ENCODE assay signal across 18 mouse cellular contexts in genomic region chr16:34089528-34090095, GRCm38 (mm10).
DNase-seq lines count a peak whose midpoint lies in the region; ATAC-seq and TF ChIP-seq lines count a peak whose summit lies in the region.
"Had no signal": no experiment of that assay in that cellular context is flagged by ENCODE, and none has a peak within 500 bp of the region (broad histone marks: within the 10 kb centered on the region; RNA-seq: fewer than 3 reads in every experiment).

No protein-coding gene starts in this region.

- no peak overlapping the region for H3K4me2 ChIP-seq in midbrain, embryonic 14.5 days (ENCODE audit: low read length)
- H3K4me2 ChIP-seq in midbrain, embryonic 16.5 days (ENCODE audit: low read length) = no peak overlapping the region
- H3K4me2 ChIP-seq in hindbrain, embryonic 12.5 days (replicated peaks) = no peak overlapping the region
- no peak overlapping the region for H3K4me2 ChIP-seq in neural tube, embryonic 14.5 days (ENCODE audit: low read depth, low read length)
- no peak overlapping the region for H3K4me2 ChIP-seq in intestine, embryonic 16.5 days (ENCODE audit: low read depth, low read length)
- H3K4me2 ChIP-seq: embryonic facial prominence, embryonic 12.5 days; forebrain, embryonic 15.5 days had no signal

- intact Hi-C loops in gastrocnemius, adult 2 months (cut with DNase I) = no loop called here

- no peak for TF ChIP-seq CTCF in gastrocnemius, adult 2 months (IDR thresholded peaks at IDR 0.05)

- H3K9ac ChIP-seq in midbrain, embryonic 14.5 days (replicated peaks; ENCODE audit: low read length) = no peak overlapping the region
- H3K9ac ChIP-seq in midbrain, embryonic 16.5 days (ENCODE audit: low read depth, low read length) = no peak overlapping the region
- H3K9ac ChIP-seq in hindbrain, embryonic 12.5 days = no peak overlapping the region
- no peak overlapping the region for H3K9ac ChIP-seq in neural tube, embryonic 14.5 days (replicated peaks; ENCODE audit: low read depth, low read length)
- H3K9ac ChIP-seq in intestine, embryonic 16.5 days (ENCODE audit: low read depth, low read length) = no peak overlapping the region
- H3K9ac ChIP-seq: embryonic facial prominence, embryonic 12.5 days; forebrain, embryonic 15.5 days had no signal

- no peaks in the 10 kb centered on the region for H3K9me3 ChIP-seq in midbrain, embryonic 14.5 days (ENCODE audit: control insufficient read depth, low read length)
- H3K9me3 ChIP-seq in midbrain, embryonic 16.5 days (replicated peaks; ENCODE audit: control insufficient read depth, low read length, poor library complexity, severe bottlenecking) = no peaks in the 10 kb centered on the region
- H3K9me3 ChIP-seq in hindbrain, embryonic 12.5 days (replicated peaks) = no peaks in the 10 kb centered on the region
- no peaks in the 10 kb centered on the region for H3K9me3 ChIP-seq in neural tube, embryonic 14.5 days (ENCODE audit: control insufficient read depth, low read length)
- no peaks in the 10 kb centered on the region for H3K9me3 ChIP-seq in intestine, embryonic 16.5 days (ENCODE audit: control insufficient read depth, low read length)
- H3K9me3 ChIP-seq: embryonic facial prominence, embryonic 12.5 days; forebrain, embryonic 15.5 days had no signal

- no peak for ATAC-seq in midbrain, embryonic 14.5 days (ENCODE audit: low FRiP score, low TSS enrichment)
- no peak for ATAC-seq in midbrain, embryonic 16.5 days
- ATAC-seq in hindbrain, embryonic 12.5 days (ENCODE audit: low FRiP score) = 0 out of 2 replicates have a peak, but pooled peaks have one; percentile 11
- peak; percentile 77 for ATAC-seq in neural tube, embryonic 14.5 days (ENCODE audit: low read depth)
- ATAC-seq in intestine, embryonic 16.5 days = no peak
- ATAC-seq: forebrain, embryonic 15.5 days had no signal

- H3K4me1 ChIP-seq in midbrain, embryonic 14.5 days (ENCODE audit: control insufficient read depth, insufficient read depth, low read length) = peaks cover 23% of the 10 kb centered on the region
- H3K4me1 ChIP-seq in midbrain, embryonic 16.5 days (ENCODE audit: control insufficient read depth, insufficient read depth, low read length) = peaks cover 13% of the 10 kb centered on the region
- H3K4me1 ChIP-seq in hindbrain, embryonic 12.5 days = peaks cover 38% of the 10 kb centered on the region
- H3K4me1 ChIP-seq in neural tube, embryonic 14.5 days (ENCODE audit: control insufficient read depth, insufficient read depth, low read length) = peaks cover 16% of the 10 kb centered on the region
- H3K4me1 ChIP-seq in intestine, embryonic 16.5 days (ENCODE audit: control insufficient read depth, insufficient read depth, low read length) = peaks cover 13% of the 10 kb centered on the region; the same call in 1 of the 2 replicates

- WGBS in midbrain, embryonic 14.5 days = 45% methylated on average over 8 of the region's 8 CpGs
- 38% methylated on average over 8 of the region's 8 CpGs for WGBS in midbrain, embryonic 16.5 days
- 39% methylated on average over 8 of the region's 8 CpGs for WGBS in hindbrain, embryonic 12.5 days
- WGBS in neural tube, embryonic 14.5 days = 25% methylated on average over 8 of the region's 8 CpGs
- WGBS in intestine, embryonic 16.5 days = 50% methylated on average over 8 of the region's 8 CpGs

- no peak overlapping the region for H3K4me3 ChIP-seq in gastrocnemius, adult 2 months
- no peak overlapping the region for H3K4me3 ChIP-seq in midbrain, embryonic 14.5 days (replicated peaks; ENCODE audit: low read depth, low read length)
- H3K4me3 ChIP-seq in midbrain, embryonic 16.5 days (ENCODE audit: low read depth, low read length) = no peak overlapping the region
- no peak overlapping the region for H3K4me3 ChIP-seq in hindbrain, embryonic 12.5 days
- H3K4me3 ChIP-seq in neural tube, embryonic 14.5 days (ENCODE audit: low read depth, low read length) = no peak overlapping the region
- H3K4me3 ChIP-seq in intestine, embryonic 16.5 days (ENCODE audit: low read length) = no peak overlapping the region
- H3K4me3 ChIP-seq: embryonic facial prominence, embryonic 12.5 days; forebrain, embryonic 15.5 days had no signal

- H3K36me3 ChIP-seq in midbrain, embryonic 14.5 days (ENCODE audit: control insufficient read depth, insufficient read depth, low read length) = no peaks in the 10 kb centered on the region
- H3K36me3 ChIP-seq in midbrain, embryonic 16.5 days (ENCODE audit: control insufficient read depth, insufficient read depth, low read length) = no peaks in the 10 kb centered on the region
- H3K36me3 ChIP-seq in hindbrain, embryonic 12.5 days = no peaks in the 10 kb centered on the region
- H3K36me3 ChIP-seq in neural tube, embryonic 14.5 days (ENCODE audit: control insufficient read depth, insufficient read depth, low read length) = no peaks in the 10 kb centered on the region
- no peaks in the 10 kb centered on the region for H3K36me3 ChIP-seq in intestine, embryonic 16.5 days (ENCODE audit: control insufficient read depth, insufficient read depth, low read length)
- H3K36me3 ChIP-seq: embryonic facial prominence, embryonic 12.5 days; forebrain, embryonic 15.5 days had no signal

- no peak for DNase-seq in gastrocnemius, adult 2 months
- no peak for DNase-seq in gastrocnemius, postnatal 25 days
- DNase-seq in midbrain, embryonic 14.5 days = peak; percentile 36
- no peak for DNase-seq in urinary bladder, adult 18-20 months (ENCODE audit: low spot score in 2 of 2)
- DNase-seq: cerebellum, adult 9-10 months; kidney, adult 11 months; lung, adult 18-20 months; lung, postnatal 14 days; right cerebral cortex, adult 18-20 months; thymus, postnatal 14 days had no signal

- H3K27ac ChIP-seq in gastrocnemius, adult 2 months = peak overlapping the region; percentile 29; the same call in 1 of the 2 replicates
- no peak overlapping the region for H3K27ac ChIP-seq in midbrain, embryonic 14.5 days (replicated peaks; ENCODE audit: low read depth, low read length)
- H3K27ac ChIP-seq in midbrain, embryonic 16.5 days (ENCODE audit: low read length) = no peak overlapping the region
- peak overlapping the region; percentile 52; the same call in 1 of the 2 replicates for H3K27ac ChIP-seq in hindbrain, embryonic 12.5 days
- H3K27ac ChIP-seq in neural tube, embryonic 14.5 days (ENCODE audit: low read depth, low read length) = no peak overlapping the region
- H3K27ac ChIP-seq in intestine, embryonic 16.5 days (ENCODE audit: low read length) = no peak overlapping the region
- H3K27ac ChIP-seq: embryonic facial prominence, embryonic 12.5 days; forebrain, embryonic 15.5 days; kidney, postnatal 0 days; stomach, postnatal 0 days had no signal

- H3K27me3 ChIP-seq in midbrain, embryonic 14.5 days (ENCODE audit: control insufficient read depth, insufficient read depth, low read length) = no peaks in the 10 kb centered on the region
- H3K27me3 ChIP-seq in midbrain, embryonic 16.5 days (ENCODE audit: control insufficient read depth, insufficient read depth, low read depth, low read length) = no peaks in the 10 kb centered on the region
- no peaks in the 10 kb centered on the region for H3K27me3 ChIP-seq in hindbrain, embryonic 12.5 days
- H3K27me3 ChIP-seq in neural tube, embryonic 14.5 days (ENCODE audit: control insufficient read depth, insufficient read depth, low read length) = no peaks in the 10 kb centered on the region
- H3K27me3 ChIP-seq in intestine, embryonic 16.5 days (replicated peaks; ENCODE audit: control insufficient read depth, insufficient read depth, low read length) = no peaks in the 10 kb centered on the region; the same call in 1 of the 2 replicates
- H3K27me3 ChIP-seq: embryonic facial prominence, embryonic 12.5 days; forebrain, embryonic 15.5 days had no signal

Comparison
In these comparisons a context has a peak if more than half of its experiments do, and no peak if none do; other contexts are left out.
1. H3K27ac ChIP-seq: peak in gastrocnemius, adult 2 months (single experiment) and hindbrain, embryonic 12.5 days (single experiment); none in midbrain, embryonic 14.5 days (single experiment), midbrain, embryonic 16.5 days (single experiment), neural tube, embryonic 14.5 days (single experiment) and intestine, embryonic 16.5 days (single experiment).
2. ATAC-seq: peak in hindbrain, embryonic 12.5 days (single experiment) and neural tube, embryonic 14.5 days (single experiment); none in midbrain, embryonic 14.5 days (single experiment), midbrain, embryonic 16.5 days (single experiment) and intestine, embryonic 16.5 days (single experiment).